Mouse (Mus musculus) neutrophil, adult 5-6 weeks (primary cell): ENCODE data around the gene Tmem268. TPM values are rescaled to one million over a fixed set of nuclear protein-coding genes. Genes with fewer than 3 reads are reported as not detected.

Experiments
- ATAC-seq: fragments of 151-379, 151-347 bp; 2 replicates; pipeline ENCODE4 v1.8.0; 2017; ENCODE audit warnings: mild to moderate bottlenecking, moderate TSS enrichment; ENCODE audit not compliant: insufficient number of reproducible peaks, poor library complexity, low FRiP score, severe bottlenecking; ENCODE audit errors: extremely low read depth
- total RNA-seq: library from RNA; stranded (forward); fragments of 200-1000 nt; gene quantifications from 2 replicates; pipeline ENCODE4 v1.2.3, GENCODE M21; 2017

Tmem268 gene
- total RNA-seq, 1 experiment from 2014 or later, result 25.5 TPM

- peak; percentile 31; the same call in 1 of the 2 replicates for ATAC-seq
Observed at GRCm38 (mm10) chr4:63553789-63554576, 4.6 kb upstream of the Tmem268 start.

GRCm38 (mm10) chr4:63554616-63555015, 4.0 kb upstream of the Tmem268 start:
- no peak for ATAC-seq

GRCm38 (mm10) chr4:63555111-63555510, 3.5 kb upstream of the Tmem268 start:
- ATAC-seq, result no peak

- no peak for ATAC-seq
Observed at GRCm38 (mm10) chr4:63556665-63557064, 1.9 kb upstream of the Tmem268 start.

GRCm38 (mm10) chr4:63557124-63558059, 1.2 kb upstream of the Tmem268 start:
- no peak for ATAC-seq

GRCm38 (mm10) chr4:63559127-63559697, 631 bp downstream of the Tmem268 start:
- no peak for ATAC-seq

GRCm38 (mm10) chr4:63560079-63560478, 1.5 kb downstream of the Tmem268 start:
- no peak for ATAC-seq

- ATAC-seq, result peak; percentile 53
Observed at GRCm38 (mm10) chr4:63561861-63562675, 3.5 kb downstream of the Tmem268 start.

- ATAC-seq, result no peak
Observed at GRCm38 (mm10) chr4:63562742-63563141, 4.2 kb downstream of the Tmem268 start.

- ATAC-seq, result no peak
Observed at GRCm38 (mm10) chr4:63567712-63568390, 9.3 kb downstream of the Tmem268 start.

GRCm38 (mm10) chr4:63569322-63569721, 10.7 kb downstream of the Tmem268 start:
- ATAC-seq, result no peak

GRCm38 (mm10) chr4:63570208-63570781, 11.7 kb downstream of the Tmem268 start:
- ATAC-seq, result no peak

GRCm38 (mm10) chr4:63572621-63573020, 14.0 kb downstream of the Tmem268 start:
- 0 out of 2 replicates have a peak, but pooled peaks have one; percentile 11 for ATAC-seq

- no peak for ATAC-seq
Observed at GRCm38 (mm10) chr4:63579649-63580048, 21.1 kb downstream of the Tmem268 start.

- ATAC-seq, result no peak
Observed at GRCm38 (mm10) chr4:63580078-63580477, 21.5 kb downstream of the Tmem268 start.

GRCm38 (mm10) chr4:63582580-63582979, 24.0 kb downstream of the Tmem268 start:
- ATAC-seq, result no peak

- no peak for ATAC-seq
Observed at GRCm38 (mm10) chr4:63585216-63585615, 26.6 kb downstream of the Tmem268 start.

- ATAC-seq, result no peak
Observed at GRCm38 (mm10) chr4:63586240-63586639, 27.7 kb downstream of the Tmem268 start.
